Mouse (Mus musculus) bone marrow macrophage, adult 2 months (primary cell): ENCODE data around the gene Klf2.

ENCODE experiments used
- CTCF ChIP-seq: IDR thresholded peaks from 2 replicates; pipeline ENCODE4 v1.5.1; 2012; ENCODE audit warnings: low read depth, mild to moderate bottlenecking, low read length, moderate library complexity
- POLR2A ChIP-seq: IDR thresholded peaks from 2 replicates; pipeline ENCODE4 v1.6.1; 2012; ENCODE audit warnings: mild to moderate bottlenecking, low read depth, low read length, borderline replicate concordance

DNA sequence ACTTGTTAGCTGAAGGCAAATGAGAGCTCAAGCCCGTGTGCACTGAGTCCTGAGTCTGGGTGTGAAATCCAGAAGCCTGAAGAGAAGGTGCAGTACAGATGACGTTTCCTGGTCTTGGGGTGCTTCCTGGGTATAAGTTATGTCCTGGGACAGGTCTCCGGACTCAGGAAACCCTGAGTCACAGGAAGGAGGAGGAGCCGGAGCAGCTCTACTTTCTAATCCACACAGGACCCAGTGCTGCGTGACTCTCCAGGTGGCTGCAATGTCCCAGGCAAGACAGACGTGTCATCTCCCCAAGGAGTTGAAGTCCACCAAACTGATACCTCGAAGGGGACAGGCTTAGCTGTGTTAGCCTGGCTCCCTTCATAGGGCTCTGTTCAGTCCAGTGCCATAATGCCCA, 44.6 kb downstream of the Klf2 start:
- TF ChIP-seq CTCF (no peak), POLR2A (no peak)
